Mouse (Mus musculus) forebrain, embryonic 13.5 days (tissue): ENCODE measurements around the gene S100a7a. TPM values are rescaled to one million over a fixed set of nuclear protein-coding genes. Genes with fewer than 3 reads are reported as not detected.
A peak's percentile ranks its signal among the peaks of the same experiment; 100 is the strongest.

Experiments
- ATAC-seq: fragments of 200-750 bp; cut with Nextera tagmentation; 2 replicates; pipeline ENCODE4 v1.8.0; 2017
- H3K27ac ChIP-seq: fragments of 300-500 bp; sonication (generic); 2 replicates; pipeline ENCODE4 v1.5.1; 2015; ENCODE audit warnings: inconsistent platforms, mild to moderate bottlenecking, moderate library complexity
- H3K27me3 ChIP-seq: fragments of 300-500 bp; sonication (generic); 2 replicates; pipeline ENCODE4 v1.6.1; 2015; ENCODE audit warnings: mild to moderate bottlenecking, inconsistent platforms
- H3K36me3 ChIP-seq: fragments of 300-500 bp; sonication (generic); 2 replicates; pipeline ENCODE4 v1.6.1; 2015; ENCODE audit warnings: mild to moderate bottlenecking, inconsistent platforms; ENCODE audit not compliant: poor library complexity, severe bottlenecking
- H3K4me1 ChIP-seq: fragments of 300-500 bp; sonication (generic); 2 replicates; pipeline ENCODE4 v1.6.1; 2015; ENCODE audit warnings: inconsistent platforms
- H3K4me2 ChIP-seq: fragments of 300-500 bp; sonication (generic); 2 replicates; pipeline ENCODE4 v1.6.1; 2015; ENCODE audit warnings: inconsistent platforms, mild to moderate bottlenecking, moderate library complexity
- H3K4me3 ChIP-seq: fragments of 300-500 bp; sonication (generic); 2 replicates; pipeline ENCODE4 v1.5.1; 2015; ENCODE audit warnings: mild to moderate bottlenecking, inconsistent platforms
- H3K9ac ChIP-seq: fragments of 300-500 bp; sonication (generic); 2 replicates; pipeline ENCODE4 v1.6.1; 2015; ENCODE audit warnings: mild to moderate bottlenecking, inconsistent platforms
- H3K9me3 ChIP-seq: fragments of 300-500 bp; sonication (generic); replicated peaks from 2 replicates; pipeline ENCODE4 v1.6.1; 2016; ENCODE audit warnings: inconsistent platforms
- WGBS: fragments of 180-500 bp; shearing (Covaris S2); methylation state at CpG from one replicate; pipeline ENCODE4 v1.1.7; 2015; 5-methylcytosine and 5-hydroxymethylcytosine counted together
- polyA plus RNA-seq: library from polyadenylated mRNA; unstranded; fragments of >200 nt; fragmentation: Nextera tagmentation; extraction: Ambion mirVana; gene quantifications from 2 replicates; pipeline ENCODE4 v1.2.1, GENCODE M21; 2015

The S100a7a gene
- polyA plus RNA-seq, 1 experiment from 2014 or later = 0.26 TPM

GRCm38 (mm10) chr3:90631984-90632383, 21.8 kb upstream of the S100a7a start:
- no peaks in the 10 kb centered on the region for H3K27me3 ChIP-seq
- no peak overlapping the region for H3K27ac ChIP-seq
- no peak overlapping the region for H3K9ac ChIP-seq
- no peak overlapping the region for H3K4me3 ChIP-seq
- H3K4me2 ChIP-seq = no peak overlapping the region
- ATAC-seq = no peak
- H3K36me3 ChIP-seq = no peaks in the 10 kb centered on the region
- H3K4me1 ChIP-seq = no peaks in the 10 kb centered on the region
- WGBS = 77% methylated on average over 2 of the region's 2 CpGs
- H3K9me3 ChIP-seq = no peaks in the 10 kb centered on the region

GRCm38 (mm10) chr3:90638511-90639275, 15.1 kb upstream of the S100a7a start:
- no peaks in the 10 kb centered on the region for H3K9me3 ChIP-seq
- H3K27ac ChIP-seq = no peak overlapping the region
- H3K4me1 ChIP-seq = no peaks in the 10 kb centered on the region
- no peaks in the 10 kb centered on the region for H3K36me3 ChIP-seq
- H3K9ac ChIP-seq = no peak overlapping the region
- WGBS = 59% methylated on average over 1 of the region's 1 CpGs
- no peaks in the 10 kb centered on the region for H3K27me3 ChIP-seq
- no peak overlapping the region for H3K4me2 ChIP-seq
- ATAC-seq = no peak
- no peak overlapping the region for H3K4me3 ChIP-seq

GRCm38 (mm10) chr3:90639511-90640154, 14.2 kb upstream of the S100a7a start:
- 51% methylated on average over 7 of the region's 7 CpGs for WGBS

GRCm38 (mm10) chr3:90640981-90641380, 12.8 kb upstream of the S100a7a start:
- 89% methylated on average over 7 of the region's 7 CpGs for WGBS
- Histone ChIP-seq H3K4me3 (no peak overlapping the region), H3K27ac (no peak overlapping the region), H3K9ac (no peak overlapping the region), H3K4me1 (no peaks in the 10 kb centered on the region), H3K4me2 (no peak overlapping the region), H3K9me3 (no peaks in the 10 kb centered on the region), H3K27me3 (no peaks in the 10 kb centered on the region), H3K36me3 (no peaks in the 10 kb centered on the region)
- ATAC-seq = no peak

More at GRCm38 (mm10) chr3:90639511-90640154, 14.2 kb upstream of the S100a7a start:
- Histone ChIP-seq H3K9me3 (no peaks in the 10 kb centered on the region), H3K27me3 (no peaks in the 10 kb centered on the region), H3K9ac (no peak overlapping the region), H3K27ac (no peak overlapping the region), H3K4me2 (no peak overlapping the region), H3K4me3 (no peak overlapping the region), H3K4me1 (no peaks in the 10 kb centered on the region), H3K36me3 (no peaks in the 10 kb centered on the region)
- no peak for ATAC-seq

- 59% methylated on average over 3 of the region's 3 CpGs for WGBS
- no peak overlapping the region for H3K9ac ChIP-seq
- H3K9me3 ChIP-seq = no peaks in the 10 kb centered on the region
- H3K4me3 ChIP-seq = no peak overlapping the region
- no peak overlapping the region for H3K4me2 ChIP-seq
- no peak overlapping the region for H3K27ac ChIP-seq
- no peaks in the 10 kb centered on the region for H3K27me3 ChIP-seq
- H3K36me3 ChIP-seq = no peaks in the 10 kb centered on the region
- no peaks in the 10 kb centered on the region for H3K4me1 ChIP-seq
- ATAC-seq = no peak
Measured at GRCm38 (mm10) chr3:90644220-90644619, 9.6 kb upstream of the S100a7a start.

- Histone ChIP-seq H3K27me3 (no peaks in the 10 kb centered on the region), H3K36me3 (no peaks in the 10 kb centered on the region)
- no peak for ATAC-seq
Measured at GRCm38 (mm10) chr3:90647291-90647690, 6.5 kb upstream of the S100a7a start.

GRCm38 (mm10) chr3:90648981-90649380, 4.8 kb upstream of the S100a7a start:
- Histone ChIP-seq H3K27me3 (peaks cover 1% of the 10 kb centered on the region; the same call in 1 of the 2 replicates), H3K27ac (no peak overlapping the region), H3K9ac (no peak overlapping the region), H3K4me1 (no peaks in the 10 kb centered on the region), H3K36me3 (no peaks in the 10 kb centered on the region), H3K4me2 (no peak overlapping the region), H3K9me3 (no peaks in the 10 kb centered on the region), H3K4me3 (no peak overlapping the region)
- no peak for ATAC-seq

More at GRCm38 (mm10) chr3:90647291-90647690, 6.5 kb upstream of the S100a7a start:
- Histone ChIP-seq H3K4me1 (no peaks in the 10 kb centered on the region), H3K9me3 (no peaks in the 10 kb centered on the region), H3K4me2 (no peak overlapping the region), H3K9ac (no peak overlapping the region), H3K27ac (no peak overlapping the region), H3K4me3 (no peak overlapping the region)
- 76% methylated on average over 1 of the region's 1 CpGs for WGBS

GRCm38 (mm10) chr3:90649832-90650231, 4.0 kb upstream of the S100a7a start:
- Histone ChIP-seq H3K36me3 (no peaks in the 10 kb centered on the region), H3K4me1 (no peaks in the 10 kb centered on the region), H3K9me3 (no peaks in the 10 kb centered on the region), H3K27me3 (peaks cover 6% of the 10 kb centered on the region; the same call in 1 of the 2 replicates), H3K27ac (no peak overlapping the region), H3K4me2 (no peak overlapping the region), H3K4me3 (no peak overlapping the region), H3K9ac (no peak overlapping the region)
- no peak for ATAC-seq
- WGBS = 91% methylated on average over 2 of the region's 2 CpGs

- ATAC-seq = peak; percentile 83
- WGBS = 34% methylated on average over 5 of the region's 5 CpGs
- H3K9me3 ChIP-seq = no peaks in the 10 kb centered on the region
- no peak overlapping the region for H3K9ac ChIP-seq
- H3K27ac ChIP-seq = no peak overlapping the region
- H3K4me2 ChIP-seq = no peak overlapping the region
- no peaks in the 10 kb centered on the region for H3K4me1 ChIP-seq
- H3K36me3 ChIP-seq = no peaks in the 10 kb centered on the region
- no peak overlapping the region for H3K4me3 ChIP-seq
- peaks cover 7% of the 10 kb centered on the region; the same call in 1 of the 2 replicates for H3K27me3 ChIP-seq
Measured at GRCm38 (mm10) chr3:90652878-90653508, 824 bp upstream of the S100a7a start.

- H3K4me1 ChIP-seq = no peaks in the 10 kb centered on the region
- no peaks in the 10 kb centered on the region for H3K9me3 ChIP-seq
- H3K36me3 ChIP-seq = no peaks in the 10 kb centered on the region
- H3K9ac ChIP-seq = no peak overlapping the region
- H3K27me3 ChIP-seq = peaks cover 7% of the 10 kb centered on the region; the same call in 1 of the 2 replicates
- H3K4me2 ChIP-seq = no peak overlapping the region
- H3K4me3 ChIP-seq = no peak overlapping the region
- 82% methylated on average over 4 of the region's 4 CpGs for WGBS
- ATAC-seq = no peak
- no peak overlapping the region for H3K27ac ChIP-seq
Measured at GRCm38 (mm10) chr3:90657405-90657804, 3.6 kb downstream of the S100a7a start.

GRCm38 (mm10) chr3:90659364-90660044, 5.7 kb downstream of the S100a7a start:
- H3K36me3 ChIP-seq = no peaks in the 10 kb centered on the region
- 0 out of 2 replicates have a peak, but pooled peaks cover 3% of the 10 kb centered on the region for H3K27me3 ChIP-seq
- H3K27ac ChIP-seq = no peak overlapping the region
- H3K4me2 ChIP-seq = no peak overlapping the region
- H3K4me3 ChIP-seq = no peak overlapping the region
- no peak for ATAC-seq
- H3K4me1 ChIP-seq = no peaks in the 10 kb centered on the region
- no peak overlapping the region for H3K9ac ChIP-seq
- H3K9me3 ChIP-seq = no peaks in the 10 kb centered on the region

GRCm38 (mm10) chr3:90664219-90664618, 10.4 kb downstream of the S100a7a start:
- ATAC-seq = no peak
- Histone ChIP-seq H3K4me2 (no peak overlapping the region), H3K4me3 (no peak overlapping the region), H3K4me1 (no peaks in the 10 kb centered on the region), H3K27ac (no peak overlapping the region), H3K36me3 (no peaks in the 10 kb centered on the region), H3K9ac (no peak overlapping the region), H3K27me3 (no peaks in the 10 kb centered on the region), H3K9me3 (no peaks in the 10 kb centered on the region)
- 84% methylated on average over 2 of the region's 2 CpGs for WGBS
